21 mouse cellular contexts compared by ENCODE assay signal in genomic region chr11:85645152-85645835, GRCm38 (mm10).
DNase-seq lines count a peak whose midpoint lies in the region; ATAC-seq lines count a peak whose summit lies in the region.
"Had no signal": no experiment of that assay in that cellular context is flagged by ENCODE, and none has a peak within 500 bp of the region (broad histone marks: within the 10 kb centered on the region; RNA-seq: fewer than 3 reads in every experiment).

No protein-coding gene starts in this region.

- peaks cover 9% of the 10 kb centered on the region; the same call in 1 of the 2 replicates for H3K27me3 ChIP-seq in kidney, embryonic 14.5 days (ENCODE audit: control insufficient read depth, insufficient read depth, low read length)
- no peaks in the 10 kb centered on the region for H3K27me3 ChIP-seq in liver, embryonic 11.5 days (replicated peaks; ENCODE audit: control insufficient read depth, insufficient read depth, low read length)
- H3K27me3 ChIP-seq in liver, embryonic 15.5 days, result no peaks in the 10 kb centered on the region
- H3K27me3 ChIP-seq: forebrain, embryonic 13.5 days; hindbrain, embryonic 13.5 days; lung, embryonic 15.5 days had no signal

- H3K36me3 ChIP-seq in kidney, embryonic 14.5 days (ENCODE audit: control insufficient read depth, insufficient read depth, low read length), result no peaks in the 10 kb centered on the region
- H3K36me3 ChIP-seq in liver, embryonic 11.5 days (ENCODE audit: control insufficient read depth, insufficient read depth, low read length), result no peaks in the 10 kb centered on the region
- H3K36me3 ChIP-seq in liver, embryonic 15.5 days (replicated peaks), result no peaks in the 10 kb centered on the region
- H3K36me3 ChIP-seq: hindbrain, embryonic 13.5 days; limb, embryonic 13.5 days; lung, embryonic 15.5 days had no signal

- peaks cover 26% of the 10 kb centered on the region for H3K4me1 ChIP-seq in kidney, embryonic 14.5 days (ENCODE audit: control insufficient read depth, insufficient read depth, low read length)
- peaks cover 42% of the 10 kb centered on the region for H3K4me1 ChIP-seq in liver, embryonic 11.5 days (replicated peaks; ENCODE audit: control insufficient read depth, insufficient read depth, low read length)
- H3K4me1 ChIP-seq in liver, embryonic 15.5 days (replicated peaks), result peaks cover 23% of the 10 kb centered on the region

- H3K9me3 ChIP-seq in kidney, embryonic 14.5 days (ENCODE audit: control insufficient read depth, low read length), result no peaks in the 10 kb centered on the region
- no peaks in the 10 kb centered on the region for H3K9me3 ChIP-seq in liver, embryonic 11.5 days (ENCODE audit: control insufficient read depth, low read length)
- H3K9me3 ChIP-seq in liver, embryonic 15.5 days (replicated peaks), result no peaks in the 10 kb centered on the region
- H3K9me3 ChIP-seq: forebrain, embryonic 13.5 days; hindbrain, embryonic 13.5 days; limb, embryonic 13.5 days; lung, embryonic 15.5 days had no signal

- DNase-seq in kidney, adult 11 months, result peak; percentile 50
- DNase-seq in liver, embryonic 11.5 days (ENCODE audit: low spot score), result no peak
- no peak for DNase-seq in liver
- peak; percentile 33 to 44 for DNase-seq in kidney, postnatal 25 days
- no peak for DNase-seq in left cerebral cortex, adult 18-20 months (ENCODE audit: low spot score in 2 of 2)
- no peak for DNase-seq in right cerebral cortex, postnatal 25 days
- DNase-seq: adrenal gland, postnatal 36 days; cerebellum, adult 18-20 months; cerebellum, postnatal 14 days; gastrocnemius, postnatal 14 days; heart, postnatal 36 days; thymus, adult 2 months; thymus, postnatal 36 days had no signal

- H3K9ac ChIP-seq in kidney, embryonic 14.5 days (ENCODE audit: low read depth, low read length), result no peak overlapping the region
- no peak overlapping the region for H3K9ac ChIP-seq in liver, embryonic 11.5 days (ENCODE audit: low read depth, low read length)
- no peak overlapping the region for H3K9ac ChIP-seq in liver, embryonic 15.5 days
- H3K9ac ChIP-seq: forebrain, embryonic 13.5 days; hindbrain, embryonic 13.5 days; limb, embryonic 13.5 days; lung, embryonic 15.5 days had no signal

- H3K4me2 ChIP-seq in kidney, embryonic 14.5 days (replicated peaks; ENCODE audit: low read depth, low read length), result no peak overlapping the region
- peak overlapping the region; percentile 56; the same call in 1 of the 2 replicates for H3K4me2 ChIP-seq in liver, embryonic 11.5 days
- H3K4me2 ChIP-seq in liver, embryonic 15.5 days, result peak overlapping the region; percentile 50; the same call in 1 of the 2 replicates
- H3K4me2 ChIP-seq: forebrain, embryonic 13.5 days; hindbrain, embryonic 13.5 days; midbrain, embryonic 11.5 days had no signal

- H3K27ac ChIP-seq in kidney, embryonic 14.5 days (ENCODE audit: low read depth, low read length), result no peak overlapping the region
- H3K27ac ChIP-seq in liver, embryonic 11.5 days (ENCODE audit: low read depth, low read length), result no peak overlapping the region
- no peak overlapping the region for H3K27ac ChIP-seq in liver, embryonic 15.5 days (replicated peaks)
- H3K27ac ChIP-seq: forebrain, embryonic 13.5 days; hindbrain, embryonic 13.5 days had no signal

- H3K4me3 ChIP-seq in kidney, embryonic 14.5 days (ENCODE audit: low read length), result no peak overlapping the region
- no peak overlapping the region for H3K4me3 ChIP-seq in liver, embryonic 11.5 days (ENCODE audit: low read depth, low read length)
- H3K4me3 ChIP-seq in liver, embryonic 15.5 days (replicated peaks), result no peak overlapping the region
- H3K4me3 ChIP-seq: forebrain, embryonic 13.5 days; hindbrain, embryonic 13.5 days; limb, embryonic 13.5 days; lung, embryonic 15.5 days had no signal

- no peak for ATAC-seq in kidney, embryonic 14.5 days (ENCODE audit: low FRiP score, low TSS enrichment)
- no peak for ATAC-seq in liver, embryonic 11.5 days (replicated peaks; ENCODE audit: low FRiP score)
- ATAC-seq in liver, embryonic 15.5 days (ENCODE audit: insufficient read depth), result no peak
- ATAC-seq: forebrain, embryonic 13.5 days; midbrain, embryonic 16.5 days had no signal

- 68% methylated on average over 7 of the region's 7 CpGs for WGBS in kidney, embryonic 14.5 days
- WGBS in liver, embryonic 11.5 days, result 68% methylated on average over 7 of the region's 7 CpGs
- WGBS in liver, embryonic 15.5 days (ENCODE audit: insufficient replicate concordance), result 62% methylated on average over 7 of the region's 7 CpGs

Comparison
In these comparisons a context has a peak if more than half of its experiments do, and no peak if none do; other contexts are left out.
1. DNase-seq: peak in kidney, adult 11 months (single experiment) and kidney, postnatal 25 days (2 of 2); none in liver, embryonic 11.5 days (single experiment), liver (single experiment), left cerebral cortex, adult 18-20 months (0 of 2) and right cerebral cortex, postnatal 25 days (single experiment).